ENCODE assay signal across 10 mouse cellular contexts in the genomic region with DNA sequence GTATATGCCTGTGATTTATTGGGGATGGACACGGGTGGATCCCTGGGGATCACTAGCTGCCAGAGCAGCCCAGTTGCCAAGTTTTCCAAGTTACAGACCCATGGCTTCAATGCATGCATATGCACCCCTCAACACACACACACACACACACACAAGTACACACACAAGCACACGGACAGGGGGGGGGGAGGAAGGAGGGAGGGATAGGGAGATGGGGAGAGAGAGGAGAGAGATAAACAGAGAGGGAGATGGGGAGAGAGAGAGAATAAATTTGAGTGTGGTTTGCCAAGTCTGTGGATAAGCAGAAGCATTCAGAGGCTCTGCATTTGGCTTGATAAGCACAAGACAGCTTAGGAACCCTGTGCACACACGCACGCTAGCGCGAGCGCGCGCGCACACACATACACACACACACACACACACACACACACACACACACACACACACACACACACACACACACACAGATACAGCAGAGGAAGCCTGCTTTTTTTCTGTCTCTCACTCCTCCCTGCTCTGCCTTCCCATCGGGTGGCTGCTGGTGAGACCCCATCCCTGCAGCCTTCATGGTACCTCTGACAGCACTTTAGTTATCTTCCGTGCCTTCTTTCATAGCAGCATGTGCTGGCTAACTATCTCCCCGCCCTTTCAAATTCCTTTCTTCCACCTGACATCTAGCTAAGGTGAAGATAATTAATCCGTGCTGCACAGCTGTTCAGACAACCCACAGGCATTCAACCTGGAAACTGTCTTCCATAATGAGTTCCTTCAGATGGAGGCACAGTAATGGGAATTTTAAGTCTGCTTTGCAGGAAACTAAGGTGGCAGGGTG. TPM values are rescaled to one million over a fixed set of nuclear protein-coding genes. Genes with fewer than 3 reads are reported as not detected.
A peak's percentile ranks its signal among the peaks of the same experiment; 100 is the strongest.
DNase-seq lines count a peak whose midpoint lies in the region; ATAC-seq lines count a peak whose summit lies in the region.
"Had no signal": no experiment of that assay in that cellular context is flagged by ENCODE, and none has a peak within 500 bp of the region (broad histone marks: within the 10 kb centered on the region; RNA-seq: fewer than 3 reads in every experiment).

No protein-coding gene starts in this region.

- H3K27me3 ChIP-seq in kidney, embryonic 15.5 days, result no peaks in the 10 kb centered on the region
- no peaks in the 10 kb centered on the region for H3K27me3 ChIP-seq in embryonic facial prominence, embryonic 10.5 days (replicated peaks; ENCODE audit: low read depth, poor library complexity, severe bottlenecking)
- no peaks in the 10 kb centered on the region for H3K27me3 ChIP-seq in intestine, embryonic 16.5 days (replicated peaks; ENCODE audit: control insufficient read depth, insufficient read depth, low read length)
- no peaks in the 10 kb centered on the region for H3K27me3 ChIP-seq in neural tube, embryonic 15.5 days (replicated peaks)

- peak; percentile 64; the same call in 1 of the 2 replicates for ATAC-seq in kidney, embryonic 15.5 days (replicated peaks; ENCODE audit: low FRiP score)
- peak; percentile 64 for ATAC-seq in intestine, embryonic 16.5 days
- ATAC-seq in neural tube, embryonic 15.5 days (ENCODE audit: low FRiP score), result peak; percentile 75

- no peaks in the 10 kb centered on the region for H3K36me3 ChIP-seq in kidney, embryonic 15.5 days
- H3K36me3 ChIP-seq in embryonic facial prominence, embryonic 10.5 days (replicated peaks), result no peaks in the 10 kb centered on the region
- no peaks in the 10 kb centered on the region for H3K36me3 ChIP-seq in intestine, embryonic 16.5 days (ENCODE audit: control insufficient read depth, insufficient read depth, low read length)
- H3K36me3 ChIP-seq in neural tube, embryonic 15.5 days, result no peaks in the 10 kb centered on the region

- no peaks in the 10 kb centered on the region for H3K4me1 ChIP-seq in kidney, embryonic 15.5 days
- peaks cover 26% of the 10 kb centered on the region for H3K4me1 ChIP-seq in embryonic facial prominence, embryonic 10.5 days
- no peaks in the 10 kb centered on the region for H3K4me1 ChIP-seq in intestine, embryonic 16.5 days (ENCODE audit: control insufficient read depth, insufficient read depth, low read length)
- H3K4me1 ChIP-seq in neural tube, embryonic 15.5 days, result peaks cover 14% of the 10 kb centered on the region

- WGBS in kidney, embryonic 15.5 days, result 45% methylated on average over 6 of the region's 14 CpGs
- 77% methylated on average over 14 of the region's 14 CpGs for whole genome bisulfite sequencing in embryonic facial prominence, embryonic 10.5 days
- WGBS in intestine, embryonic 16.5 days, result 28% methylated on average over 6 of the region's 14 CpGs
- WGBS in neural tube, embryonic 15.5 days, result 53% methylated on average over 14 of the region's 14 CpGs

- DNase-seq in kidney, postnatal 14 days, result no peak
- no peak for DNase-seq in embryonic facial prominence, embryonic 10.5 days (ENCODE audit: low spot score)
- no peak for DNase-seq in gastrocnemius, adult 8-10 months (ENCODE audit: low spot score in 2 of 2)
- DNase-seq in kidney, postnatal 25 days, result no peak
- DNase-seq: cerebellum, adult 11 months; right cerebral cortex, adult 18-20 months had no signal

- H3K4me2 ChIP-seq in kidney, embryonic 15.5 days, result no peak overlapping the region
- no peak overlapping the region for H3K4me2 ChIP-seq in intestine, embryonic 16.5 days (ENCODE audit: low read depth, low read length)
- H3K4me2 ChIP-seq in neural tube, embryonic 15.5 days, result peak overlapping the region; percentile 26

- H3K27ac ChIP-seq in kidney, embryonic 15.5 days, result no peak overlapping the region
- 0 out of 2 replicates have a peak overlapping the region, but pooled peaks have one; percentile 6 for H3K27ac ChIP-seq in embryonic facial prominence, embryonic 10.5 days (replicated peaks)
- no peak overlapping the region for H3K27ac ChIP-seq in intestine, embryonic 16.5 days (ENCODE audit: low read length)
- H3K27ac ChIP-seq in neural tube, embryonic 15.5 days (replicated peaks), result peak overlapping the region; percentile 63
- H3K27ac ChIP-seq: macrophage had no signal

- H3K9me3 ChIP-seq in kidney, embryonic 15.5 days (replicated peaks), result no peaks in the 10 kb centered on the region
- no peaks in the 10 kb centered on the region for H3K9me3 ChIP-seq in embryonic facial prominence, embryonic 10.5 days
- H3K9me3 ChIP-seq in intestine, embryonic 16.5 days (ENCODE audit: control insufficient read depth, low read length), result no peaks in the 10 kb centered on the region
- H3K9me3 ChIP-seq in neural tube, embryonic 15.5 days (replicated peaks), result no peaks in the 10 kb centered on the region

- H3K4me3 ChIP-seq in kidney, embryonic 15.5 days (replicated peaks), result no peak overlapping the region
- no peak overlapping the region for H3K4me3 ChIP-seq in embryonic facial prominence, embryonic 10.5 days
- H3K4me3 ChIP-seq in intestine, embryonic 16.5 days (ENCODE audit: low read length), result no peak overlapping the region
- no peak overlapping the region for H3K4me3 ChIP-seq in neural tube, embryonic 15.5 days (replicated peaks)

- no peak overlapping the region for H3K9ac ChIP-seq in kidney, embryonic 15.5 days
- H3K9ac ChIP-seq in intestine, embryonic 16.5 days (ENCODE audit: low read depth, low read length), result no peak overlapping the region
- H3K9ac ChIP-seq in neural tube, embryonic 15.5 days (replicated peaks), result 0 out of 2 replicates have a peak overlapping the region, but pooled peaks have one; percentile 5

RNA-seq across cellular contexts. Expression of a gene that starts 30.7 kb away (rescaled TPM):
- 2.7 and 2.8 TPM in 2 replicates for polyA plus RNA-seq in kidney, embryonic 15.5 days (2015; fragmentation: Nextera tagmentation; extraction: Ambion mirVana)
- polyA plus RNA-seq in embryonic facial prominence, embryonic 10.5 days (2016; fragmentation: Nextera tagmentation; extraction: Ambion mirVana), result 2.3 and 2.6 TPM in 2 replicates
- polyA plus RNA-seq in intestine, embryonic 16.5 days (2015; fragmentation: Nextera tagmentation; extraction: Ambion mirVana), result 1.5 and 1.7 TPM in 2 replicates
- 21.3 and 24.0 TPM in 2 replicates for polyA plus RNA-seq in neural tube, embryonic 15.5 days (2015; fragmentation: Nextera tagmentation; extraction: Ambion mirVana)
- total RNA-seq in gastrocnemius, adult 8-10 months (2022), result 1 to 10 TPM; 3.1 to 9.0 (median 4.5) TPM

Comparison
In these comparisons a context has a peak if more than half of its experiments do, and no peak if none do; other contexts are left out.
1. H3K27ac ChIP-seq: peak in embryonic facial prominence, embryonic 10.5 days (single experiment) and neural tube, embryonic 15.5 days (single experiment); none in kidney, embryonic 15.5 days (single experiment) and intestine, embryonic 16.5 days (single experiment).
2. Peak in every context shown above with its lines, with median percentiles within 50 percentile points of each other: ATAC-seq.